In genomic region chrX:133869743-133870142, GRCm38 (mm10) we compare ENCODE assay signal across 35 mouse cellular contexts. TPM values are rescaled to one million over a fixed set of nuclear protein-coding genes. Genes with fewer than 3 reads are reported as not detected.
DNase-seq lines count a peak whose midpoint lies in the region; ATAC-seq and TF ChIP-seq lines count a peak whose summit lies in the region.
"Had no signal": no experiment of that assay in that cellular context is flagged by ENCODE, and none has a peak within 500 bp of the region (broad histone marks: within the 10 kb centered on the region; RNA-seq: fewer than 3 reads in every experiment).

No protein-coding gene starts in this region.

- no peak for TF ChIP-seq CTCF in liver, adult 2 months (IDR thresholded peaks at IDR 0.05; ENCODE audit: low read depth, low read length)
- TF ChIP-seq CTCF in forebrain, postnatal 0 days (IDR thresholded peaks at IDR 0.05; ENCODE audit: low read depth): no peak

- H3K79me2 ChIP-seq in liver, adult 2 months (ENCODE audit: control insufficient read depth, insufficient read depth, low read length): no peaks in the 10 kb centered on the region

- no peak overlapping the region for H3K4me3 ChIP-seq in liver, adult 2 months (ENCODE audit: insufficient read depth, low read depth, low read length)
- no peak overlapping the region for H3K4me3 ChIP-seq in forebrain, postnatal 0 days (ENCODE audit: low read depth, low read length)
- H3K4me3 ChIP-seq: erythroblast, embryonic 14.5 days; heart, embryonic 10.5 days; heart, embryonic 15.5 days; hindbrain, embryonic 13.5 days; limb, embryonic 10.5 days; limb, embryonic 15.5 days; megakaryocyte, embryonic 14.5 days; midbrain, embryonic 12.5 days; stomach, embryonic 15.5 days had no signal

- no peak overlapping the region for H3K9ac ChIP-seq in liver, adult 2 months (ENCODE audit: low read depth, low read length)
- no peak overlapping the region for H3K9ac ChIP-seq in forebrain, postnatal 0 days
- H3K9ac ChIP-seq: heart, embryonic 15.5 days; hindbrain, embryonic 13.5 days; limb, embryonic 15.5 days; midbrain, embryonic 12.5 days; stomach, embryonic 15.5 days had no signal

- peak; percentile 13 for DNase-seq in liver, adult 2 months (ENCODE audit: extremely low read depth, low read depth, low spot score)
- DNase-seq in liver (no peak), A20 (ENCODE audit: low read depth, low spot score) (peak; percentile 5)
- no peak for DNase-seq in c-Kit-positive CD71-positive TER-119-positive erythroid progenitor cells, embryonic 14.5 days (ENCODE audit: low spot score)
- no peak for DNase-seq in forebrain, postnatal 0 days
- no peak for DNase-seq in urinary bladder, postnatal 25 days (ENCODE audit: low spot score)
- DNase-seq: adrenal gland, adult 8-10 months; cerebellum, adult 11 months; cerebellum, adult 9-11 months; gastrocnemius, postnatal 10 days; heart, adult 11 months; kidney, adult 8-10 months; kidney, postnatal 4 days; layer of hippocampus, postnatal 36 days; lung, postnatal 10 days; retina, postnatal 1 day; right cerebral cortex, postnatal 14 days; thymus, adult 18-20 months; thymus, postnatal 25 days had no signal

- 83% methylated on average over 6 of the region's 6 CpGs for WGBS in liver, adult 2 months
- WGBS in forebrain, postnatal 0 days: 90% methylated on average over 6 of the region's 6 CpGs

- no peaks in the 10 kb centered on the region for H3K4me1 ChIP-seq in liver, adult 2 months (ENCODE audit: control insufficient read depth, insufficient read depth, low read length)
- no peaks in the 10 kb centered on the region for H3K4me1 ChIP-seq in forebrain, postnatal 0 days (ENCODE audit: insufficient read depth)
- H3K4me1 ChIP-seq: heart, embryonic 10.5 days; heart, embryonic 15.5 days; hindbrain, embryonic 13.5 days; limb, embryonic 10.5 days; limb, embryonic 15.5 days; megakaryocyte, embryonic 14.5 days; midbrain, embryonic 12.5 days; stomach, embryonic 15.5 days had no signal

- no peaks in the 10 kb centered on the region for H3K27me3 ChIP-seq in liver, adult 2 months (ENCODE audit: control insufficient read depth, insufficient read depth, low read length)
- no peaks in the 10 kb centered on the region for H3K27me3 ChIP-seq in forebrain, postnatal 0 days (ENCODE audit: insufficient read depth, low read length)
- H3K27me3 ChIP-seq: heart, embryonic 15.5 days; hindbrain, embryonic 13.5 days; limb, embryonic 15.5 days; midbrain, embryonic 12.5 days; stomach, embryonic 15.5 days had no signal

- H3K27ac ChIP-seq in liver, adult 2 months (replicated peaks; ENCODE audit: insufficient read depth, low read depth, low read length): no peak overlapping the region
- no peak overlapping the region for H3K27ac ChIP-seq in forebrain, postnatal 0 days (ENCODE audit: low read depth, low read length)
- H3K27ac ChIP-seq: heart, embryonic 10.5 days; heart, embryonic 15.5 days; hindbrain, embryonic 13.5 days; kidney, postnatal 0 days; limb, embryonic 10.5 days; limb, embryonic 15.5 days; midbrain, embryonic 12.5 days; stomach, embryonic 15.5 days had no signal

- ATAC-seq in common myeloid progenitor, adult 5-6 weeks (replicated peaks; ENCODE audit: low read depth, poor library complexity, severe bottlenecking): peak; percentile 99
- peak; percentile 73 for ATAC-seq in monocyte, adult 5-6 weeks (replicated peaks; ENCODE audit: insufficient number of reproducible peaks, low FRiP score, low TSS enrichment, poor library complexity, severe bottlenecking)
- no peak for ATAC-seq in forebrain, postnatal 0 days
- ATAC-seq: CD4-positive, CD25-positive, alpha-beta regulatory T cell, adult 4 months; forebrain, embryonic 16.5 days; intestine, embryonic 16.5 days had no signal

- no peak for TF ChIP-seq POLR2A in liver, adult 2 months (IDR thresholded peaks at IDR 0.05; ENCODE audit: extremely low read depth, insufficient read depth, low read length)

- H3K36me3 ChIP-seq in liver, adult 2 months (ENCODE audit: control insufficient read depth, insufficient read depth, low read length): no peaks in the 10 kb centered on the region
- no peaks in the 10 kb centered on the region for H3K36me3 ChIP-seq in forebrain, postnatal 0 days (ENCODE audit: insufficient read depth)
- H3K36me3 ChIP-seq: heart, embryonic 10.5 days; heart, embryonic 15.5 days; hindbrain, embryonic 13.5 days; limb, embryonic 10.5 days; limb, embryonic 15.5 days; midbrain, embryonic 12.5 days; stomach, embryonic 15.5 days had no signal

- H3K9me3 ChIP-seq in forebrain, postnatal 0 days (ENCODE audit: low read length): no peaks in the 10 kb centered on the region
- H3K9me3 ChIP-seq: heart, embryonic 10.5 days; heart, embryonic 15.5 days; hindbrain, embryonic 13.5 days; limb, embryonic 10.5 days; limb, embryonic 15.5 days; midbrain, embryonic 12.5 days; stomach, embryonic 15.5 days had no signal

- H3K4me2 ChIP-seq in forebrain, postnatal 0 days (ENCODE audit: low read depth): no peak overlapping the region
- H3K4me2 ChIP-seq: heart, embryonic 15.5 days; hindbrain, embryonic 13.5 days; limb, embryonic 15.5 days; midbrain, embryonic 12.5 days; stomach, embryonic 15.5 days had no signal

RNA-seq across cellular contexts. Expression of gene Tnmd, which starts 19.0 kb away (rescaled TPM):
- total RNA-seq in liver, adult 2 months (2014; rRNA removed): not detected in 2 replicates
- not detected in 2 replicates for polyA plus RNA-seq in liver, adult 2 months (2012; rRNA removed)
- total RNA-seq in common myeloid progenitor, adult 5-6 weeks (2017): not detected in 2 replicates
- total RNA-seq in monocyte, adult 5-6 weeks (2017): not detected in 3 replicates
- total RNA-seq in forebrain, postnatal 0 days (2014; rRNA removed): 0.69 TPM in 1 of 2 replicates, not detected in the other
- polyA plus RNA-seq in forebrain, postnatal 0 days (2015; fragmentation: Nextera tagmentation; extraction: Ambion mirVana): 0.15 and 0.20 TPM in 2 replicates
- total RNA-seq: layer of hippocampus, postnatal 36 days had no signal
- polyA plus RNA-seq: CD4-positive, CD25-positive, alpha-beta regulatory T cell, adult 4 months; erythroblast, embryonic 14.5 days; limb, embryonic 10.5 days; small intestine, adult 2 months had no signal

RNA-seq across cellular contexts. Expression of gene Tspan6, which starts 28.5 kb away (rescaled TPM):
- total RNA-seq in liver, adult 2 months (2014; rRNA removed): 0.65 and 1.1 TPM in 2 replicates
- polyA plus RNA-seq in liver, adult 2 months (2012; rRNA removed): 0.15 and 0.20 TPM in 2 replicates
- 9.6 and 11.0 TPM in 2 replicates for total RNA-seq in common myeloid progenitor, adult 5-6 weeks (2017)
- total RNA-seq in monocyte, adult 5-6 weeks (2017): 2.3 TPM in 1 of 3 replicates, not detected in the others
- total RNA-seq in forebrain, postnatal 0 days (2014; rRNA removed): 168 and 177 TPM in 2 replicates
- 248 and 263 TPM in 2 replicates for polyA plus RNA-seq in forebrain, postnatal 0 days (2015; fragmentation: Nextera tagmentation; extraction: Ambion mirVana)
- polyA plus RNA-seq: erythroblast, embryonic 14.5 days had no signal

RNA-seq across cellular contexts. Expression of gene Srpx2, which starts 38.5 kb away (rescaled TPM):
- total RNA-seq in liver, adult 2 months (2014; rRNA removed): 1.2 and 1.7 TPM in 2 replicates
- 1.3 and 1.4 TPM in 2 replicates for polyA plus RNA-seq in liver, adult 2 months (2012; rRNA removed)
- not detected in 2 replicates for total RNA-seq in common myeloid progenitor, adult 5-6 weeks (2017)
- not detected in 3 replicates for total RNA-seq in monocyte, adult 5-6 weeks (2017)
- 1.3 and 2.4 TPM in 2 replicates for total RNA-seq in forebrain, postnatal 0 days (2014; rRNA removed)
- 1.3 and 1.4 TPM in 2 replicates for polyA plus RNA-seq in forebrain, postnatal 0 days (2015; fragmentation: Nextera tagmentation; extraction: Ambion mirVana)
- polyA plus RNA-seq: CD4-positive, CD25-positive, alpha-beta regulatory T cell, adult 4 months had no signal

Comparison
In these comparisons a context has a peak if more than half of its experiments do, and no peak if none do; other contexts are left out.
1. DNase-seq: peak in liver, adult 2 months (single experiment) and A20 (single experiment); none in liver (single experiment), c-Kit-positive CD71-positive TER-119-positive erythroid progenitor cells, embryonic 14.5 days (single experiment), forebrain, postnatal 0 days (single experiment) and urinary bladder, postnatal 25 days (single experiment).
2. RNA of gene Tspan6, which starts 28.5 kb away (total RNA-seq): 168 to 177 TPM in forebrain, postnatal 0 days; 9.6 to 11.0 TPM in common myeloid progenitor, adult 5-6 weeks, 0.65 to 1.1 TPM in liver, adult 2 months and 2.3 TPM in monocyte, adult 5-6 weeks; every median in the first group is over 10 times any median in the second.